Mouse (Mus musculus): ENCODE measurements around the gene Thsd4.
A peak's percentile ranks its signal among the peaks of the same experiment; 100 is the strongest.

Thsd4 gene

DNA sequence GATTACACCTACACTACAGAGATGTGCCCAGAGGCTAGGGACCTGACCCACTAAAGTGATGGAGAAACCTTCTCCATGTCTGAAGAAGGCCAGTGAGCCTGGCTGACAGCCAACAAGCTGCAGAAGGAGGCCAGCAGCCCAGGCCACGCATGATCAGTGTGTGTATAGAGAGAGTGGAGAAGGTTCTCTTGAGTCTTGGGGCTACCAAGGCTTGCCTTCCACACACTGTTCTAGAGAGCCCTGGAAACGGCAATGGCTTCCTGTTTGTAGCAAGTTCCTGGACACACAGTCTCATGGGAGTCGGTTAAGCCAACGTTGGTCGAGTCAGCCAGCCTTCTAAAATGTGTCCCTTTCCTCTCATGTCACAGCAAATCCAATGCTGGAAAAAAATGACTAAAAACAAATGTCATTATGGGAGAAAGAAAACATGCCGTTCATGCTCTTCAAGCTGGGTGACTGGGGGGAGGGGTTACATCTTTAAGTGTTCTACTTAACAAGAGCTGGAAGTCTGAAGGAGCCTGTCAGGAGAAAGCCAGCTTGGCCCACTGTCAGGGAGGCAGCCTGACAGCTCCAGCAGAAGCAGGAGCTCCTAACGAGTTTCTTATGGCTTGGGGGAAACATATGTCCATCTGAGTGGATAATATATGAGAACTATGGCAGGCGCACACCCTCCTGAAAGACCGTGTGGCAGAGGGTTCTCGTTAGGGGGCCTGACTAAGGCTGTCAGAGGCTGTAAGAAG lies 257.1 kb downstream of the Thsd4 start:
- DNase-seq (ENCODE audit: low spot score) = no peak

DNA sequence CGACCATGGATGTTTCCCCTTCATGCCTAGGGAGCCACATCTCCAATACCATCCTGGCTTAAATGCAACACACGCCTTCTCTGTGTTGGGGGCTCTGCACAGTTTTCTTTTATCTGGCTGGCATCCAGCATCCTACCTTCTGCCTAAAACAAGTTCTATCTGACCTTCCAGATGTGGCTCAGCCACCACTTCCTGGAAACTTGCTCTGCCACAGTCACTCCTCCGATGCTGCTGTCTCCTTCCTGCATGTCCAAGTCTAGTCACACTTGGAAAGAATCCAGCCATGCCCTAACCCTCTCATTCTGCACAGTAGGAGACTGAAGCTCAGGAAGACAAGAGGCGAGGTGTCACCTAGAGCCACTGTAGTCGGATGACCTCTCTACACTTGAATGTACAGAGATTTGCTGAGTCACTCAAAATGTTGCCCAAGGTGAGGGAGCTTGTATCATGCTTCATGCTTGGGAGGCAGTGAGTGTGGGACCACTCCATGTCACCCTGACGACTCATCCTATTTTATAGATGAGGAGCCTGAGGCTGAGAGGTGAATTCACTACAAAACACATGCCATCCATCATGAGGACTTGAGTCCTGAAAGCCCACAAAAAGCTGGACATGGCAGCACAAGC lies 259.2 kb downstream of the Thsd4 start:
- DNase-seq (ENCODE audit: low spot score) = no peak

DNA sequence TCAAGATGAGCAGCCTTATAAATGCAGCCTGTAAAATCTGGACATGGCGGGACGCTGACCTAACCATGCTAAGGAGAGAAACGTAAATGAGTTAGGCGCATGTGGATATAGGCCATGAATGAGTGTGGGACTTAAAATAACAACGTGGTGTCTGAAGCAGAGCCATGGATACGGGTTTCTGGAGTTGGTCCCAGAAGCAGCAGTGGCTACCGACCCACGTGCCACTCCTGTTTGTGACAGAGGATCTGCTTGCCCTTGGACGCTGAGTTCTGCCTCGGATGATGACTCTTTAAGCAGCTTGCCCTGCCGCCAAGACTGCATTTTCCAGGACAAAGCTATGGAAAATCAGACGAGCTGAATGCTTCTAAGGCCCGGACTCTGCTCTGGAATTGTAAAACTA lies 262.2 kb downstream of the Thsd4 start:
- DNase-seq (ENCODE audit: low spot score) = no peak

DNA sequence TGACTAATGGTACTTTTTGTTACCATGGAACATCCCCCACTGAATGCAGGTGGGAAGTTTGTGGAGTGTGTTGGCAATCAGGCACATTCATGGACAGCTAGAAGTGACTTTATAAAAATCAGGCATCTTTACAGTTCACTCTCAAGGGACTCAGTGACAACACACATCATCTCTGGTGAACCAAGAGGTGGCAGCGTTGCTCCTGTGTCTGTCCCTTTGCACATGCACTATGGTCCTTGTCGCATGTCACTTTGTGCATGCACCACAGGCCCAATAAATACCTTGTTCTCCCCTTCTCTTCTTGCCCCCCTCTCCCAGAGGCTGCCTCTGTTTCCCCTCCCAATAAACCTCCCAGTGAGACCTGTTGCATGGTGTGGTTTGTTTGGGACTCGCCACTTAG lies 270.1 kb downstream of the Thsd4 start:
- DNase-seq (ENCODE audit: low spot score) = peak; percentile 66

DNA sequence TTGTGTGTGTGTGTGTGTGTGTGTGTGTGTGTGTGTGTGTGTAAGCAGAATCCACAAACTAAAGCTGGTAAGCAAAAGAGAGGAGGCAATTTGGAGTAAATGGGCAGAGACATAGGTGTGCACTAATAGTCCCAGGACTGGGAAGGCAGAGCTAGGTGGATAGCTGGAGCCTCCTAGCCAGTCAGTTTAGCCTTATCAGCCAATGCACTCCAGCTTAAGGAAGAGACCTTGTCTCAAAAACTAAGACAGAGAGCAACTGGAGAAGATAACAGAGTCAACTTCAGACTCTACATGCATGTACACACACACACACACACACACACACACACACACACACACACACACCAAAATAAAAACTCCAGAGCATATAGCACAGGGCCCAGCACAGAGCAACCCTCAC lies 271.4 kb downstream of the Thsd4 start:
- DNase-seq (ENCODE audit: low spot score) = no peak

DNA sequence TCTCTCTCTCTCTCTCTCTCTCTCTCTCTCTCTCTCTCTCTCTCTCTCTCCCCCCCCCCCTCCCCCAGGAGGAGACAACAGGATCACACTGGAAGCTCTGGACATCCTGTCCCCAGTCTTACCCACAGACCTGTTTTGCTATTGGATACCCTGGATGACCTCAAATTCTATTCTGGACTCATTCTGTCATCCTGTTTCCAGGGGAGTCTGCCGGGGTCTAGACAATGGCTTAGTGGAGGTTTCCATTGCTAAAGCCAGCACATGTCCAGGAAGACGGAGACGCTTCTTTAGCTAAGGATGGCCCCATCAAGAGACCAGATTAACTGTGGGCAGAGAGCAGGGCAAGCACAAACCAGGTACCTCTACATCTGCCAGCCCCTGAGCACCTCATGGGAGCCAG lies 273.8 kb downstream of the Thsd4 start:
- no peak for DNase-seq (ENCODE audit: low spot score)

DNA sequence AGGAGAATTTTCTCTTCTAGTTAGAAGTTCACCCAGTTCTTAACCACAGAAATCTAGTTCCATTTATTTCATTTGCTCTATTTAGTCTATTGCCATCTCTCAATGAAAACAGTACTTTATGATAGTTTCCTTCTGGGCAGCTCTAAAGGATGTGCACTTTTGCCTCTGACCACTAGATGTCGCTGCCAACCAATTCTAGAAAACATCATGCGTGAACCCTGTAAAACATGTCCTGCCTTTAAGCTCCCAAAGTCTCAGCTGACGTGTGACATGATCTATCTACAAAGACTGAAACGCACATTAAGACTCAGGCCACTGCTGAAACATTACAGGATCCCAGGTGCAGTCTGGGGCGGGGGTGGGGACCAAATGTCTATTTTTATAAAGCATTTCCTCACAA lies 276.9 kb downstream of the Thsd4 start:
- peak; percentile 92 for DNase-seq (ENCODE audit: low spot score)

DNA sequence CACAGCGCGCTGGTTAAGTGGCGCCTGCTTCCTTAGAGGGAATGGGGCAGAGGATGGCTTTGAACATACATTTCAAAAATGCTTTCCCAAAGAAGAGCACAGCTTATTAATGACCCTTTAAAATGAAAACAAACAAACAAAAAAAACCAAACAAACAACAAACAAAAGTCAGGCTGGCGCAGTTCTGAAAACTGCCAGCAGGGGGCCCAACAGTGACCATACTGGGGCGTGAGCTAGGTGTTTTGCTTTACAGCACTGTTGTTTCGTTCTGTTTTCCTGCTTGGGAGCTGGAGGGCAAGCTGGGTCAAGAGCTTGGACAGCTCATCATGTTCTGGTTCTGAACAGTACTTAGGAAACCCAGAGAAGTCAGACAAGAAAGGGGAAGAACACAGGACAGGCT lies 278.3 kb downstream of the Thsd4 start:
- no peak for DNase-seq (ENCODE audit: low spot score)

DNA sequence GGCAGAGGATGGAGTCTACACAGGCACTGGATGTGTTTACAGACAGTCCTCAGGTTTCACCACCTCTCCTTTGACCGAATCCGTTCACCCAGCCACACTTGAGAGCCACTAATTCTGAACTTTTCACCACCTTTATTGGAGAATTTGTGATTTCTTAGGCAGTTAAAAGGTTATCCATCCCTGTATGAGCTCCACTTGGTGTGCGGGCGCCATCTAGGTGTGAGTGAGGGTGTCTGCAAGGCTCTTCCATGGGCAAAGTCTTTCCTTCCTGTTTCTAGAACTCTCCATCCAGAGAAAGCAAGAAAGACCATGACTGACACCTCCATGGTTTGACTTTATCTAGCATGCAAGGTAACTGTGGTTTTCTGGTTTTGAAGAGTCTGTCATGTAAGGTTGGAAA lies 284.2 kb downstream of the Thsd4 start:
- peak; percentile 75 for DNase-seq (ENCODE audit: low spot score)

DNA sequence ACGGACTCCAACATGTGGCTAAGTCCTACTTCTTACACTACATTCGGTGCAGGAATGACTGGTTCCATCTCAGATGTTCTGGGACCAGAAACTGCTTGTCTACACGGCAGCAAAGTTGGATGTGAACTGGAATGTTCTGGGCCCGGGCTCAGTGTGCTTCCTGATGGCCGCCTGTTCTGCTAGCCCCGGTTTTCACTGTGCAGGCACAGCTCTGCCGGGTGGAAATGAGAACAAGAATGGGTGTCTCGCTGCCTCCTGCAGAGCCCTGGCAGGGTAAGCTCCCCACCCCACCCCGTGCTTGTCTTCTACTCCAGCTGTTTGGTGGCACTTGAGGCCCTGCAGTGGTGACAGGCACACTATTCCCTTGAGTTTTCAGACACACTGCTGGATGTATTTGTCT lies 285.7 kb downstream of the Thsd4 start:
- DNase-seq (ENCODE audit: low spot score) = no peak

DNA sequence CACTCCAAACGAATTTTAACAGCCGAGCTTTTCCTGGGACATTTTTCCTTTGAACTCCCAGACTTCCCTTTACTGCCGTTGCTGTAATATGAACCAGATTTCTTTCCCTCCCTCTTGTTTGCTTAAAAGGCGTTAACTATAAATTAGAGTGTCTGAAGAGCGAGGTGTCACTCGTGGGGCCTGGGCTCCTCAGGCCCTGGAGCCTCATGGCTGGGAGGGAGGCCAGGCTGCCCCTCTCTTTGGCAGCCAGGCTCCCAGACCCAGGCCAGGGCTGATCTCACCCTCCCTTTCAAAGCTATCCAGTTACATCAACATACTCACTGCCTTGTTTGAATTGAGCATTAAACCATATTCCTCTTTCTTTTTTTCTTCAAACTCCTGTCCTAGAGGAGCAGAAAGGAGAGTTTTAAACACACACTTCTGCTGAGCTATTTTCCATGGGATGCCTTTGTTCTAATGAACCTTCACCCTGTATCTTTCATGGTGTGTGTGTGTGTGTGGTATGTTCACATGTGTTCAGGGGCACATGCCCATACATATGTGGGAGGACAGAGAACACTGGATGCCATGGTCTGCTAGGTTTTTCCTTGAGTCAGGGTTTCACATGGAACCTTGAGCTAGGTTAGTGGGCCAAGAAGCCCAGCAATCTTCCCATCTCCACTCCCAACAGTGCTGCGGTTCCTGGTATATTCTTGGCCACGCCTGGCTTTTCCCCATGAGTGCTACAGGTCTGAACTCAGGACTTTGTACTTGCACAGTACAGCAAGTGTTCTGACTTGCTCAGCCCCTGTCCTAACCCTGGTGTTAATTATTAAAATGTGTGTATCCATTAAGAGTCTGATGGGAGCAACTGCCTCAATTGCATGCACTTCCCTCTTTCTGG lies 287.4 kb downstream of the Thsd4 start:
- peak; percentile 68 for DNase-seq (ENCODE audit: low spot score)

DNA sequence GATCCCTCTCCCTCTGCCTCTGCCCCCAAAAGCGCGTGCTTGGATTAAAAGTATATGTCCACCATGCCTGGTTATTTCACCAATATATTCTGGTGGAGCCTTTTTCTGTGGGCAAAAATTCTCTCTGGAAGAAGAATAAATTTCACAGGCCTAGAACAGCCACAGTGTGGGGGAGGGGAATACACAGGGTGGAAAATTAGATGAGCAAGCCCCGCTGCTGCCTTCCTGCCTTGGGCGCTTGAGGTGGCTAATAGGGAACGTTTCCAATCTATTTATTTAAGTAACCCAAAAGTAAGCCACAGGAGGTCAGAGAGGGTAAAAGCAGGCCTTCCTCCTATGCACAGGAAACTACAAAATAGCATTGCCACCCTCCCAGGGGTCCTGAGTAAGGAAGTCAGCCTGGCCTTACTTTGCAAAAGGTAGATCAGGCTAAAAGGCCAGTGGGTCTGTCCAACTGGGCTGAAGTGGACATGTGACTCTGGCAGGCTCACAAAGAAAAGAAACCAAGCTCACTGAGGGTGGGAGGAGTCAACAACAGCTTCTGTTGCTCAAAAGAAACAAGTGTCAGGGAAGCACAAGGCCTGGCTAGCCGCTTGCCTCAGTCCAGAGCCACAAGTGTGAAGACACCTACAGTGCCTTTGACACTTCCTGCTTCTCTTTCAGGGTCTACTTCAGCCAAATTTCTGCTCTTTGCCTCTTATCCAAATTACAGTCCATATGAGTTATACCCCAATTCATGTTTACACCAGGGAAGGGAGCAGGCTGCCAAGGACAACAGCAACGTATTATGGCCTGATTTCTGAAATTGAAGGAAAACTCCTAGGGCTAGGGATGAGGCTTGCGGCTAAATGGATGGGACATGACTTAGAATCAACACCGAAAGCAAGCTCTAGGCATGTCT lies 289.6 kb downstream of the Thsd4 start:
- peak; percentile 53 for DNase-seq (ENCODE audit: low spot score)

DNA sequence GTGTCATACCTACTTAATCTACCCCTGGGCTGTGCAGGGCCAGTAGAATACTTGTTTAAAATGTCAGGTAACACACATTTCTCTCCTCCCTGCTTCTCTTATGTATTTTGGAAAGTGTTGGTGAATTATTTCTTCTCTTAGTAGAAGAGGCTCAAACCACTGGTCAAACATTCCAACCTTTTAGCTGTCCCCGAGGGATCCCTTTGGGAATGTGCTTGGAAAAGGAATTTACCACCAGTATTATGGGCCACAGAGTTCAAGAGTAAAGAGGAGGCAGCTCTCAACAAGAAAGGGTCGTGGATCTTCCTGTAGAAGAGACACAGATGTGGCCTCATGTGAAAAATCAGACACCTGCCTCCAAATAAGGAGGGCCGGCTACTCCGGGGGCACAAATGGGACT lies 292.4 kb downstream of the Thsd4 start:
- DNase-seq (ENCODE audit: low spot score) = no peak

DNA sequence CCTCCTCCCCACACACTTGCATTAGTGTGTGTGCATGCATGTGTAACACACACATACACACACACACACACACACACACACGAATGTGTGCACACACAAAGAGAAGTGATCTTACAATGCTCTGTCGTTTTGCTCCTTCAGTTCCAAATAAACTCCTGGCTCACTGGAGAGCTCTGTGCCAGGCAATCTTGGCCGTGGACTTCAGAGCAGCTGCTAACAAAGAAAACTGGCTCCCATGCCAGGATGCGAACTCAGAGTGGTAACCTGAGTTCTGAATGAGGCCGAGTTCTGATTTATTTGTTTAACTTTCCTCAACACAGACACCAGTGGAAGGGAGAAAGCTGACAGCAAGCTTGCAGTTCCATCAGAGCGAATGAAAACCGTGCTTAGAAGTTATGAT lies 294.1 kb downstream of the Thsd4 start:
- no peak for DNase-seq (ENCODE audit: low spot score)

DNA sequence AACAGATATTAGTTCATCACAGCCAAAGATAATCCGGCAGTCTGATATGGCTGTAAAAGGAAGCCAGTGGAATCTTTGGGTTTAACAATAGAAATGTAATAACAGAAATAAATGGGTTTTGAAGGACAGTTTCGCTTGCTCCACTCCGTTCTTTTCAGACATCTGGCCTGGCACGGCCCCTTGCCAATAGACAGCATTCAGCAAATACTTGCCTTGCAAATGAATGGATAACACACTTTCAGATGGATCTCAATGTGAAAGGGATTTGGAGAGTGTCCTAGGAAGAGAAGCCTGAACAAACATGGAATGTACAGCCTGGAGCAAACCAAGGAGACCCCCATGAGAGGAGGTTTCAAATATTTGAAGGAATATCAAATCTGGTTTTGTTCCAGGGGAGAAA lies 295.2 kb downstream of the Thsd4 start:
- no peak for DNase-seq (ENCODE audit: low spot score)

DNA sequence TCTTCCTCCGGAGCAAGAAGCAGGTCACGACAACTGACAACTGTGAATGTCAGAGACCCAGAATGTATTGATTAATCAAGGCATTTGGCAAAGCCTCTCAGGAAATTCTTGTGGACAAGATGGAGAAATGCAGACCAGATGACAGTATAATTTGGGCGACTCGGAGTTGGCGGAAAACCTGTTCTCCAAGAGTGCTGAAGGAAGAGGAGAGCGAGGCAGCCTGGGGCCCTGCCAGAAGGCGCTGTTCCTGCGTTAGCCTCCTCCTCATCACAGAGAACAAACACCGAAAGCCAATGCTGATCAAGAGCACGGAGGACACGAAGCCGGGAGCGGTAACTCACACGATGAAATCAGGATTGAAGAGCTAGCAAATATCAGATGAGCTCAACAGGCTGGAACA lies 295.7 kb downstream of the Thsd4 start:
- DNase-seq (ENCODE audit: low spot score) = no peak

DNA sequence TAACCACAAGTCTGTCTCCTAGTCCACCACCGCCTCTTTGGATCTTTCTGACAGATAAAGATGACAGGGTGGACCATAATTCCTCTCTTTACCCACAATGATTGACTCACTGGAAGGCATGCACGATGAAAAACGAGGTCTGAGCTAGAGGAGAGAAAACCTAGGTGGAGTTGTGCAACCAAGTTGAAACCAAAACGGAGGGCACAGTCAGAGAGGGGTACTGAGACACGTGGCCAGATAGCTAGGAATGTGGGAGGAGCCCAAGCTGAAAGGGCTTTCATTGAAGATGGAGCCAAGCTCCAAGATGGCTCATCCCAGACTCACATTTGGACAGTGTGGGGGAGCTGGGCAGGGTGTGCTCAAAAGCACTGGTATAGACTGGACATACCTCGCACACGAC lies 296.4 kb downstream of the Thsd4 start:
- DNase-seq (ENCODE audit: low spot score) = no peak

DNA sequence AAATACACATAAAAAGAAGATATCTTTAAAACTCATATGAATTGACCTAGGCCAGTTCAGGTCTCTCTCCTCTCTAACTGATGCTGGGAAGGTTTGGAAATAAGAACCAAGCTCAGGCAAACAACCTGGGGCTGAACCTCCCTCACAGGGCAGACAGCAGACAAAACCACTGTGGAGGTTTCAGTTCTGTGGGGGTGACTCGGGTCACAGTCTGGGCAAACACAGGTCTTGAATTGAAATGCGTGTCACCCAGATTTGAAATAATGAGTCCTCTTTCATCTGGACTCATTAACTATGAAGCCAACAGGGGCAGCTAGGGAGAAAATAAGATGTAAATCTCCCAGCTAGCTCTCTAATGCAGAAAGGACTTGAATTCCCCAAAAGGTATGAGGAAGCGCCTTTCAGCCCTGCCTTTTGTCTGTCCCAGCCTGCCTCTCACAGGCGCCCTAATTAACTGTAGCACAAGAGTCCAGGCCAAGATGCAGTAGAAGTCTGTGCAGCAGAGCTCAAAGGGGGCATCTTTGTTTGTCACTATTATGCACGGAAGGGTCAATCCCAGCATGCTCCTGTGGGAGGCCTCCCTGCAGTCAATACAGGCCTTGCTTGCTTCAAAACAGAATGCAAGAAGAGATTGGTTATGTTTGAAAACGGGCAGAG lies 297.7 kb downstream of the Thsd4 start:
- DNase-seq (ENCODE audit: low spot score) = peak; percentile 73

DNA sequence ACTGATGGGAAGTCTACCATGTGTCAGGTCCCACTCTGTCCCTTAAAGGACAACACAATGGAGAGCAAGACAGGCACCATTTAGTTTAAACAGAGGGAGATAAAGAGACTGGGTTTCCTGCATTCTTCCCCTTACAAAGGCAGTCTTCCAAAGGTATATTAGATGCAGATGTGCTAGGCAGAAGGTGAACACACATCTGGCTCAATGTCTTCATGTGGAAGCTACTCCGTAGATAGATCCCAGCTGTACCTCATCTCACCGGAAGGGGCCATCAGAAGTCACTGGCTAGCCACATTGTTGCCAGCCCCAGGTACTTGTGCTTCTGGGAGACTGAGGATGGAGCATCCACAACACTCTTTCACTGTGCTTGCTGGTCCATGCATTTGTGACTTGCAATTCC lies 301.4 kb downstream of the Thsd4 start:
- no peak for DNase-seq (ENCODE audit: low spot score)

DNA sequence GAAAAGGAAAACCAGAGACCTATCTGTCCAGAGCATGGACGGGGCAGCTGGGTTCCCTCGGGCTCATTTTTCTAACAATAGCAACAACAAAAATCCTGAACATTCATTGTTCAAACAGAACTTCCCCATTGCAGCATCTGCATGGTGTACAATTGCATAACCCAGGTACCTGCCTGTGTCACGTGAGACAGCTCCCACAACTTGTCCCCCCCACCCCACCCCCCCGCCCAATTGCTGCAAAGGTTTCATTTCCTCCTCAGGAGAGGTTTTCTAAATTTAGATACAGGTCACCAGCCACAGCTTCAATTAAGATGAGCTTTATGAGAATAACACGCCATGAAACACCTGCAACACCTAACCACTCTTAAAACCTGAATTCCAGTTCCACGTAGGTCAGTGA lies 303.4 kb downstream of the Thsd4 start:
- DNase-seq (ENCODE audit: low spot score) = no peak

DNA sequence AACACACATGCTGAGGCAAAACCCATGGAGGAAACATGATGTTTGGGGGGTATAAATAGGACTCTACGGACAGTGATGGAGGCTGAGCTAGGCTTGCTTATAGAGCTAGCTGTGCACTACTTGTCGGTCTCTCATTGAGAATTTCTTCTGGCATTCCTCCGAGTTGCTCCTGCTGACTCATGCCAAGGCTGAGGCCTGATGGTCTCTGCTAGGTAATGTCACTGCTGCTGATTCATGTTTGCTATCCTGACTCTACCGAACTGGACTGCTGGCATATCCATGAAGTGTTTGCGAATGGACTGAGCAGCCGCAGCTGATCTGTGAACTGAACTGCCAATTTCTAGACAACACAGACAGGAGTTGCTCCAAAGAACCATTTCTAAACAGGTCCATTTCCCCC lies 305.8 kb downstream of the Thsd4 start:
- no peak for DNase-seq (ENCODE audit: low spot score)

DNA sequence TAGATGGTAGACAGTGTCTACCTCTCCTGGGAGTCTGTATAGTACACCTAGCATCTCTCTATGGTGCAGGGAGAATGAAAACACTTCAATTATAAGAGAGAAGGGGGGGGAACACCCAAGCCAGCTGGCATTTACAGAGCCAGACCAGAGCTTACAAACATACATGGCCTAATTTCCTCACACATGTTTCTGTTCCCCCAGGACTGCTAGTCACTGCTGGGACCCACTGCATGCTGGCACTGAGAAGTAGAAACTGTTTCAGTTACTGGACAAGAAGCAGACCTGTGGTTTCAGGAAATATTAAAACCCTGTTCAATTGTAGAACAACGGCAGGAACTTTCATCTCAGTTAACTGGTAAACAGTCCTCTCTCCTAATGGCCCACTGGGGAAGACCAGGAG lies 308.7 kb downstream of the Thsd4 start:
- DNase-seq (ENCODE audit: low spot score) = no peak

Measured in embryo, embryonic 10.5 days (tissue).